Mouse (Mus musculus) layer of hippocampus, adult 2 months (tissue): ENCODE measurements at regions not wholly inside any gene's neighbourhood (a gene's known extent, or its start where the extent isn't known, plus 50 kb on each side); places are given as distances from the start of the nearest gene placed in this dataset.

ENCODE experiments used
- DNase-seq, 2 experiments: peaks; one replicate each; pipeline ENCODE4 v3.0.0; 2022; ENCODE audit warnings: low spot score in 2 of 2
- H3K27ac ChIP-seq: fragments of 200-600 bp; 2 replicates; pipeline ENCODE4 v1.8.1; 2022
- H3K4me3 ChIP-seq: fragments of 200-600 bp; 2 replicates; pipeline ENCODE4 v1.8.1; 2022; ENCODE audit warnings: mild to moderate bottlenecking
- CTCF ChIP-seq: fragments of 200-600 bp; conservative IDR thresholded peaks from 2 replicates; pipeline ENCODE4 v1.8.1; 2022; ENCODE audit warnings: antibody characterized with exemption, mild to moderate bottlenecking, moderate library complexity

DNA sequence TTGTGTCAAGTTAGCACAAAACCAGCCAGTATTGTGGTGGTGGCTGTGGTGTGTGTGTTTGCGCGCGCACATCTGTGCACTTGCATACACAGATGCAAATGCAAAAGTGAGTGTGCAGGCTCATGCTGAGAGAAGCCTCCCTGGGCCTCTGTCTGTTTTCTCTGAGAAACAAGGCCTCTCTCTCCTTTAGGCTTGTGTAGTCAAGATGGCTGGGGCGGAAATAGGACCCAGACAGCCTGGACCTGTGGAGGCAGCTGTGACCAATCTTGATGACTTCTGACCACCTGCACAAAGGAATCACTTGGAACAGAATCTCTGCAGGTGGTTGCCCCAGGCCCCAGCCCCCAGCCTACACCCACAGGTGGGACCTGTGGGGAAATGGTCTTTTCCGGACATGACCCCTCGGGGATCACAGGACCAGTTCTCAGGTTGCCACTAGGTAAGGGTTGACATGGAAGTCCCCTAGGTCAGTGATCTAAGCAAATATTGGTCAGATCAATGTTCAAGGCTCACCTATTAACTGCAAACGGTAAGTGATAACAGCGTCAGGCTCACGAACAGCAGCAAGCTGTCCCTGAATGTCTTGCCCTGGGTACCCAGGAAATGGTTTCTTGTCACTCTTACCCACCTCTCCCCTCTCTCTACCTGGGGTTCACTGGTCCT lies 93.8 kb upstream of the Mgme1 start:
- Histone ChIP-seq H3K4me3 (no peak overlapping the region), H3K27ac (no peak overlapping the region)
- DNase-seq: no peak
- no peak for TF ChIP-seq CTCF

- H3K4me3 ChIP-seq: no peak overlapping the region
- no peak for DNase-seq
- no peak overlapping the region for H3K27ac ChIP-seq
- no peak for TF ChIP-seq CTCF
These were observed 93.2 kb upstream of the Mgme1 start for GRCm38 (mm10) chr2:144177268-144177667.

- no peak overlapping the region for H3K4me3 ChIP-seq
- DNase-seq: no peak
- no peak overlapping the region for H3K27ac ChIP-seq
- TF ChIP-seq CTCF: no peak
These were observed 92.5 kb upstream of the Mgme1 start for GRCm38 (mm10) chr2:144177920-144178319.

GRCm38 (mm10) chr2:144182108-144182507 lies 88.4 kb upstream of the Mgme1 start:
- no peak for TF ChIP-seq CTCF
- no peak for DNase-seq
- no peak overlapping the region for H3K27ac ChIP-seq

GRCm38 (mm10) chr2:144182542-144182941 lies 87.9 kb upstream of the Mgme1 start:
- no peak for TF ChIP-seq CTCF
- Histone ChIP-seq H3K27ac (no peak overlapping the region), H3K4me3 (no peak overlapping the region)
- DNase-seq: no peak

More at GRCm38 (mm10) chr2:144182108-144182507, 88.4 kb upstream of the Mgme1 start:
- no peak overlapping the region for H3K4me3 ChIP-seq

GRCm38 (mm10) chr2:144183371-144183944 lies 87.0 kb upstream of the Mgme1 start:
- no peak for TF ChIP-seq CTCF
- H3K4me3 ChIP-seq: no peak overlapping the region
- no peak for DNase-seq
- no peak overlapping the region for H3K27ac ChIP-seq

DNA sequence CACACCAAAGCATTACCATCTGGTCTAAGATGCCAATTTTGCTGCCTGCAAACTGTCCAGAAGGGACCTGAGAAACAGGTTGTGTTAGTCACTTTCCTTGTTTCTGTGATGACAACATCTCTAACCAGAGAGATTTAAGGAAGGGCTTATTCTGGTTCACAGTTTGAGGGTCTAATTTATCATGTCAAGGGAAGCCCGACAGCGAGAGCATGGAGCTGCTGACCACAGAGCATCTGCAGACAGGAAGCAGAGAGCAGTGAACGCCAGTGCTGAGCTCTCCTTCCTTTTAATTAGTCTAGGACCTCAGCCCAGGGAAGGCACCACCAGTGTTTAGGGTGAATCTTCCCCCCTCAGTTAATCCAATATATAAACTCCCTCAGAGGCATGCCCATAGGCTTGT lies 85.3 kb upstream of the Mgme1 start:
- no peak for DNase-seq
- Histone ChIP-seq H3K4me3 (no peak overlapping the region), H3K27ac (no peak overlapping the region)
- TF ChIP-seq CTCF: no peak

GRCm38 (mm10) chr2:144186426-144186825 lies 84.0 kb upstream of the Mgme1 start:
- no peak for DNase-seq
- TF ChIP-seq CTCF: no peak
- no peak overlapping the region for H3K4me3 ChIP-seq
- H3K27ac ChIP-seq: no peak overlapping the region

DNA sequence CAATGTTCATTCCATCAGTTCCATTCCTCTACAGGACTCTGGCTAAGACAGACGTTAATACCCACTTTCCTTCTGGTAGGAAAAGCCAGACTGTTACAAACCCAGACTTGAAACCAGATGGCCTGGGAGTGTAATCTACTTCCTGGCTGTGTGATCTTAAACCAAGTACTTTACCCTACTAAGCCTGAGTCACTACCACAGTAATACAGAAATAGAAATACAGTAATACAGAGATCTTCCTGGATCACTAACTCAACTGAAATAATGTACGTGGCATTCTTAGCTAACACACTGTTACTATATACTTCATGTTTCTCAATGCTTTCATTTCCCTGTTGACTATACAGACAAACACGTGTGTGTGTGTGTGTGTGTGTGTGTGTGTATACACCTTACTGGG lies 82.4 kb upstream of the Mgme1 start:
- Histone ChIP-seq H3K4me3 (no peak overlapping the region), H3K27ac (no peak overlapping the region)
- DNase-seq: peak in 1 of 2 experiments; percentile 67
- TF ChIP-seq CTCF: no peak

DNA sequence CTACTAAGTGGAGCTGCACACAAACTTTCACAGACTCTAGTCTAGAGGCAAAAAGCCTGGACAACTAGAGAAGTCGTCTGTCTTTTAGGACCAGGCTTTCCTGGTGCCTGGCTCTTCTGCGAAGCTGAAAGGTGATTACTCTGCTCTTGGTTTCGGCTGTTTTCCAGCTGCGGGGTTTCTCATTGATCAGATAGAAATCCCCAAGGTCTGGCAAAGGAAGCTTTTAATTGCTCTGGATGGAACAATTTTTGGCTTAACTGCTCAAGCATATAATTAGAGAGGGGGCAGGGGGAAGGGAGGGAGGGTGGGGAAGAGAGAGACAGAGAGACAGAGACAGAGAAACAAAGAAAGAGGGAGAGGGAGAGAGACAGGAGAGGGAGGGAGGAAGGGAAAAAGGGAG lies 82.0 kb upstream of the Mgme1 start:
- H3K27ac ChIP-seq: no peak overlapping the region
- H3K4me3 ChIP-seq: no peak overlapping the region
- TF ChIP-seq CTCF: no peak
- no peak for DNase-seq

GRCm38 (mm10) chr2:144189756-144190155 lies 80.7 kb upstream of the Mgme1 start:
- TF ChIP-seq CTCF: no peak
- Histone ChIP-seq H3K27ac (no peak overlapping the region), H3K4me3 (no peak overlapping the region)
- DNase-seq: no peak

DNA sequence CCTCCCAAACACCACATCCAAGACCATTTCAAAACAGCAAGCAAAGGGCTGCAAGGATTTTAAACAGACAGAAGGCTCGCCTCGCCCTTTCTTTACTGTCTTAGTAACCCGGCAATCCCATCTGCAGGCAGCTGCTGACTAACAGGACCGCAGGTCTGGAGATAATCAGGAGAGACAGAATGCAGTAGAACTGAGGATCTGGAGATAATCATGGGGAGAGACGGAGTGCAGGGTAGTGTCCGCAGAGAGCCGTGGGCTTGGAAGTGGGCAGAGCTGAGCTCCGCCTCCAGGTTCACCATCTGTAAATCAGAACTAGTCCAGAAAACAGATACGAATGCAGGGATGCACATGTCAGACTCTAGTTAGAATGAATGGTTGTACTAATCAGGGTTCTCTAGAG lies 79.4 kb upstream of the Mgme1 start:
- H3K4me3 ChIP-seq: no peak overlapping the region
- H3K27ac ChIP-seq: no peak overlapping the region
- no peak for DNase-seq
- TF ChIP-seq CTCF: no peak

GRCm38 (mm10) chr2:144191707-144192106 lies 78.8 kb upstream of the Mgme1 start:
- DNase-seq: no peak
- no peak for TF ChIP-seq CTCF
- H3K27ac ChIP-seq: no peak overlapping the region
- H3K4me3 ChIP-seq: no peak overlapping the region

DNA sequence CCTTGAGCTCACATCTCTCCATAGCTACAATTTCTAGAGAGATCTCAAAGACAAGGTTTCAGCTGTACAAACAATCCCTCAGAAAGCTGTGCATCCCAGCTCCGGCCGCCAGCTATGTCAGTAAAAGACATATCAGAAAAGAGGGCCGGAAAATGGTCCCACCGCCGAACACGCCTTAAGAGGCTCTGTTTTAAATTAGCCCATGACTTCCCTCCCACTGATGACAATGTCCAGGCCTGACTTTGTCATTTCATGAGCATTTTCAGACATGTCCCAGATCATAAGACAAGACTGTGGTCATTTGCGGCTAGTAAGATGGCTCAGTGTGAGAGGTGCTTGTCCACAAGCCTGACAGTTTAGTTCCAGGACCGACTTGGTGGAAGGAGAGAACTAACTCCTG lies 78.0 kb upstream of the Mgme1 start:
- no peak for TF ChIP-seq CTCF
- Histone ChIP-seq H3K27ac (no peak overlapping the region), H3K4me3 (no peak overlapping the region)
- DNase-seq: no peak
